Mouse (Mus musculus) midbrain, postnatal 0 days (tissue): Measurements from ENCODE around the gene Shpk. TPM values are rescaled to one million over a fixed set of nuclear protein-coding genes. Genes with fewer than 3 reads are reported as not detected.

Experiments
- ATAC-seq: fragments of 200-750 bp; cut with Nextera tagmentation; 2 replicates; pipeline ENCODE4 v1.8.0; 2017; ENCODE audit warnings: moderate number of reproducible peaks, mild to moderate bottlenecking, moderate TSS enrichment, moderate library complexity; ENCODE audit not compliant: low FRiP score
- DNase-seq: peaks from one replicate; pipeline ENCODE4 v3.0.0-alpha.2; 2015; ENCODE audit warnings: low spot score
- H3K27ac ChIP-seq: fragments of 300-500 bp; sonication (generic); 2 replicates; pipeline ENCODE4 v1.5.1; 2014; ENCODE audit warnings: low read depth, mild to moderate bottlenecking, low read length, mixed read lengths
- H3K27me3 ChIP-seq: fragments of 300-500 bp; sonication (generic); 2 replicates; pipeline ENCODE4 v1.6.1; 2014; ENCODE audit warnings: low read length, control low read depth, mixed read lengths; ENCODE audit not compliant: insufficient read depth
- H3K36me3 ChIP-seq: fragments of 300-500 bp; sonication (generic); 2 replicates; pipeline ENCODE4 v1.6.1; 2014; ENCODE audit warnings: low read length, control low read depth, mixed read lengths; ENCODE audit not compliant: insufficient read depth
- H3K4me1 ChIP-seq: fragments of 300-500 bp; sonication (generic); 2 replicates; pipeline ENCODE4 v1.6.1; 2014; ENCODE audit warnings: mild to moderate bottlenecking, control low read depth, antibody characterized with exemption, low read length, mixed read lengths; ENCODE audit not compliant: insufficient read depth
- H3K4me2 ChIP-seq: fragments of 300-500 bp; sonication (generic); 2 replicates; pipeline ENCODE4 v1.6.1; 2014; ENCODE audit warnings: low read depth, mild to moderate bottlenecking, low read length, mixed read lengths; ENCODE audit not compliant: poor library complexity, severe bottlenecking
- H3K4me3 ChIP-seq: fragments of 300-500 bp; sonication (generic); 2 replicates; pipeline ENCODE4 v1.5.1; 2014; ENCODE audit warnings: low read depth, mild to moderate bottlenecking, low read length, moderate library complexity
- H3K9ac ChIP-seq: fragments of 300-500 bp; sonication (generic); replicated peaks from 2 replicates; pipeline ENCODE4 v1.6.1; 2014; ENCODE audit warnings: mild to moderate bottlenecking, low read length, moderate library complexity, mixed read lengths; ENCODE audit not compliant: poor library complexity, severe bottlenecking
- H3K9me3 ChIP-seq: fragments of 300-500 bp; sonication (generic); 2 replicates; pipeline ENCODE4 v1.6.1; 2016; ENCODE audit warnings: low read length, control low read depth
- CTCF ChIP-seq: IDR thresholded peaks from 2 replicates; pipeline ENCODE4 v1.5.1; 2016; ENCODE audit warnings: antibody characterized with exemption, mild to moderate bottlenecking
- WGBS: fragments of 180-500 bp; shearing (Covaris S2); extraction: QIAGEN DNeasy Blood & Tissue Kit; methylation state at CpG from one replicate; pipeline ENCODE4 v1.1.7; 2014; 5-methylcytosine and 5-hydroxymethylcytosine counted together
- polyA plus RNA-seq: library from polyadenylated mRNA; unstranded; fragments of >200 nt; fragmentation: Nextera tagmentation; extraction: Ambion mirVana; gene quantifications from 2 replicates; pipeline ENCODE4 v1.2.1, GENCODE M21; 2015
- total RNA-seq: library from RNA; depleted of rRNA; stranded (reverse); fragments of >200 nt; gene quantifications from 2 replicates; pipeline ENCODE4 v1.2.3, GENCODE M21; 2014

The Shpk gene
- total and polyA plus RNA-seq, 2 experiments from 2014 or later = 2.2 to 2.7 TPM

- Histone ChIP-seq H3K36me3 (no peaks in the 10 kb centered on the region), H3K4me1 (no peaks in the 10 kb centered on the region), H3K9ac (no peak within 1 kb of the TSS), H3K4me3 (no peak within 1 kb of the TSS), H3K4me2 (no peak within 1 kb of the TSS), H3K9me3 (no peaks in the 10 kb centered on the region), H3K27me3 (no peaks in the 10 kb centered on the region), H3K27ac (no peak within 1 kb of the TSS)
- 78% methylated on average over 5 of the region's 5 CpGs for WGBS
- DNase-seq = no peak
- no peak for TF ChIP-seq CTCF
- no peak for ATAC-seq
Observed at GRCm38 (mm10) chr11:73233992-73234391, 34.7 kb downstream of the Shpk start, which contains the start of gene Trpv1. Trpv1 (plus strand) TSS chr11:73234292.

DNA sequence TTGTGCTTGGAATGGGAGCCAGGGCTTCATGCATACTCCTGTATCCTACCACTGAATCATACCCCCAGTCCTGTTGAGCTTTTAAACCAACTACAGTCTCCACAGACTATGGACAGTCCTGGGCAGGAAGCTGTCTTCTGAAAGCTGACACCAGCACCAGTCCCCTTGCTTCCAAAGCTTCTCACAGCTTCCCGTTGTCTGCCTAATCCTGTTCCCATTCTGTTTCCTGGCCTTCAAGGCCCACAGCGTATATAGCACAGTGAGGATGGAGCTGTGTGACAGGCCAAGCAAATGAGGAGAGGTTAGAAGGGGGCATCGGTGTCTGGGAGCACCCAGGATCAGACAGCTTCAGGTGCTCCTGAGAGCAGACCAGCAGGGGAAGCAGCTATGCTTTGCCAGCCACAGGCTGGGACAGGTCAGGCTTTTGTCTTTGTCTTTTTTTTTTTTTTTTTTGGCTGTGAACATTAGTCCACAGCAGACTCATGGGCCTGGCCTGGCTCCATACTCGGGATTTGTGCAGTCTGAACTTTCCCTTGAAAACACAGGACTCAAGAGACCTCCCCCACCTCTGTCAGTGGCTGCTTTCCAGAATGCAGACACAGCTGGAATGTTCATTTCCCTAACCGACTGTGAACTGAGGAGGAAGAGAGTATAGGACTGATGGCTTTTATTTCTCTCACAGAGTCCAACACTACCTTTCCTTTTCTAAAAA lies 36.9 kb downstream of the Shpk start:
- no peak for TF ChIP-seq CTCF
- Histone ChIP-seq H3K4me1 (no peaks in the 10 kb centered on the region), H3K9ac (no peak overlapping the region), H3K9me3 (no peaks in the 10 kb centered on the region), H3K4me3 (no peak overlapping the region), H3K27me3 (no peaks in the 10 kb centered on the region), H3K36me3 (no peaks in the 10 kb centered on the region), H3K4me2 (no peak overlapping the region), H3K27ac (no peak overlapping the region)
- ATAC-seq (0 out of 2 replicates have a peak, but pooled peaks have one; percentile 24), DNase-seq (peak; percentile 65)
- 29% methylated on average over 5 of the region's 5 CpGs for WGBS

GRCm38 (mm10) chr11:73236731-73237130 lies 37.5 kb downstream of the Shpk start:
- no peak for ATAC-seq
- no peak overlapping the region for H3K27ac ChIP-seq
- H3K9me3 ChIP-seq = no peaks in the 10 kb centered on the region
- no peak overlapping the region for H3K9ac ChIP-seq
- H3K4me3 ChIP-seq = no peak overlapping the region
- DNase-seq = no peak
- WGBS = 63% methylated on average over 3 of the region's 3 CpGs
- no peaks in the 10 kb centered on the region for H3K36me3 ChIP-seq
- H3K4me2 ChIP-seq = no peak overlapping the region
- no peaks in the 10 kb centered on the region for H3K4me1 ChIP-seq
- H3K27me3 ChIP-seq = no peaks in the 10 kb centered on the region
- no peak for TF ChIP-seq CTCF

DNA sequence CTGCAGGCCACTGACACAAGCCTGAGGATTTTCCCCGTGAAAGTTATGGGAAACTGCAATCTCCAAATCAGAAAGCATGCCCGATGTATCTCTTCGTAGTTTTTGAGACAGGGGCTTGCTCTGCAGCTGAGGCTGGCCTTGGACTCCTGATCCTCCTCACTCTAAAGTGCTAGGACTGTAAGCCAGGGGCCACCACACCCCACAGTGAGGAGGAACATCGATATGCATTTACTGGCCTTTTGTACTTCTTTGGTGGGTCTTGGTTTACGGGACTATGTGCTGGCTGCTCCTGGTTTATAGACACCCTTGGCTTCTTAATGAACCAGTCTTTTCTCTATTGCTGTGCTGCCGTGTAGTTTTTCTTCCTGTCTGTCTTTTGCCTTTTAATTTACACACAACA lies 42.9 kb downstream of the Shpk start:
- no peaks in the 10 kb centered on the region for H3K27me3 ChIP-seq
- no peak overlapping the region for H3K4me2 ChIP-seq
- ATAC-seq (no peak), DNase-seq (no peak)
- H3K4me3 ChIP-seq = no peak overlapping the region
- no peak for TF ChIP-seq CTCF
- no peaks in the 10 kb centered on the region for H3K4me1 ChIP-seq
- H3K27ac ChIP-seq = no peak overlapping the region
- no peaks in the 10 kb centered on the region for H3K36me3 ChIP-seq
- 79% methylated on average over 6 of the region's 6 CpGs for WGBS
- no peak overlapping the region for H3K9ac ChIP-seq
- H3K9me3 ChIP-seq = no peaks in the 10 kb centered on the region

GRCm38 (mm10) chr11:73242777-73243176 lies 43.5 kb downstream of the Shpk start:
- Histone ChIP-seq H3K4me3 (no peak overlapping the region), H3K9ac (no peak overlapping the region), H3K36me3 (no peaks in the 10 kb centered on the region), H3K4me1 (no peaks in the 10 kb centered on the region), H3K9me3 (no peaks in the 10 kb centered on the region), H3K4me2 (no peak overlapping the region), H3K27ac (no peak overlapping the region), H3K27me3 (no peaks in the 10 kb centered on the region)
- no peak for ATAC-seq
- no peak for DNase-seq
- TF ChIP-seq CTCF = no peak
- 84% methylated on average over 4 of the region's 4 CpGs for WGBS

DNA sequence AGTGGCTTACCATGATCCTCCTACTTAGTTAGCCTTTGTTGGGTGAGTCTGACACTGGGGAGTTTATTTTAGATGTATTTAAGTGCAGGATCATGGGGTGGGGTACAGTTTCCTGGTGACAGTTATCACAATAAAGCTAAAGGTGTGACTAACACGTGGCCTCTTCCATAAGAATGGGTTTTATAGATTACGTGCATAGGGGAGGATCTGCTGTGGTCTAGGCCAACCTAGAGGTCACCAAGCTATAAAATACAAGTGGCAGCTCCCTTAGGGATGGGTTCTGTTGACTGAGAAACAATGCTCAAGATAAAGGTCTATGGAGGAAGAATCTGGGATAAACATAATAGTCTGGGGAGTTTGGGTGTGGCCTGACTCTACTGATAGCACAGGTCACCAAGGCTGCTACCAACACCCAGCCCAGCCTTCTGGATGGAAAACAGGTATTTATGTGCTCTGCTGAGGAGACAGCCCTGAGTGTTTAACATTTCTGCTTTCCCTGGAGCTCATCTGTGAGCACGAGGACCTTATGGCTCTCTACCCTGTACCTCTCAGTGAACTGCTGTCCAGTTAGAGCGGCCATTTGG lies 58.2 kb downstream of the Shpk start:
- Histone ChIP-seq H3K27me3 (no peaks in the 10 kb centered on the region), H3K4me1 (no peaks in the 10 kb centered on the region), H3K36me3 (no peaks in the 10 kb centered on the region), H3K4me3 (no peak overlapping the region), H3K27ac (no peak overlapping the region), H3K9ac (no peak overlapping the region), H3K4me2 (no peak overlapping the region), H3K9me3 (no peaks in the 10 kb centered on the region)
- 76% methylated on average over 4 of the region's 4 CpGs for WGBS
- no peak for TF ChIP-seq CTCF
- DNase-seq = no peak
- ATAC-seq = no peak
